ENCODE assay signal across 14 mouse cellular contexts in the genomic region with DNA sequence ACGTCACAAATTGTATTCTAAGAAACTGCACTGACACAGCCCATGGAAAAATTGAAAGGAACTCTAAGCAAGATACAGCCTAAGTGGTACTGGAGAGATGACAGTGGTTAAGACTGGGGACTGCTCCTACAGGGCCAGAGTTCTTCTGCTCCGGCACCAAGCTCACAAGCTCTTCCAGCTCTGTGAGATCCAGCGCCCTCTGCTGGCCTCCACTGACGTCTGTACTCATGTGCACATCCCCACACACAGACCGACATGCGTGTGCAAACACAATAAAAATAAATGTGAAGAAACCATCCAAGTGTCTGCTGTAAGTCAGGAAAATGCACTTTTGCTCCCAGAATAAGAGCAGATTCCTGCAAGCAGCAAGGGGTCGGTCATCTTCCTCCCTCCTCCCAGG. TPM values are rescaled to one million over a fixed set of nuclear protein-coding genes. Genes with fewer than 3 reads are reported as not detected.
DNase-seq lines count a peak whose midpoint lies in the region; ATAC-seq and TF ChIP-seq lines count a peak whose summit lies in the region.
"Had no signal": no experiment of that assay in that cellular context is flagged by ENCODE, and none has a peak within 500 bp of the region (broad histone marks: within the 10 kb centered on the region; RNA-seq: fewer than 3 reads in every experiment).

No protein-coding gene starts in this region.

- H3K9ac ChIP-seq in kidney, postnatal 0 days (ENCODE audit: low read depth, low read length), result no peak overlapping the region
- H3K9ac ChIP-seq: intestine, embryonic 15.5 days; liver, embryonic 15.5 days had no signal

- 75% methylated on average over 7 of the region's 7 CpGs for WGBS in cerebellum, adult 2 months
- 89% methylated on average over 7 of the region's 7 CpGs for WGBS in kidney, postnatal 0 days

- ATAC-seq in kidney, postnatal 0 days (replicated peaks; ENCODE audit: low FRiP score, low read depth), result no peak
- no peak for ATAC-seq in erythroblast, adult 5-6 weeks (replicated peaks; ENCODE audit: low FRiP score, poor library complexity, severe bottlenecking)
- ATAC-seq: activated CD4-positive, CD25-positive, alpha-beta regulatory T cell, adult 4 months; forebrain, embryonic 14.5 days had no signal

- no peaks in the 10 kb centered on the region for H3K36me3 ChIP-seq in kidney, postnatal 0 days (ENCODE audit: insufficient read depth, low read length)
- H3K36me3 ChIP-seq: embryonic facial prominence, embryonic 10.5 days; intestine, embryonic 15.5 days; liver, embryonic 15.5 days had no signal

- H3K4me1 ChIP-seq in cerebellum, adult 2 months (ENCODE audit: control insufficient read depth, insufficient read depth, low read length), result 0 out of 2 replicates have a peak, but pooled peaks cover 3% of the 10 kb centered on the region
- H3K4me1 ChIP-seq in kidney, postnatal 0 days (replicated peaks; ENCODE audit: insufficient read depth, low read length), result no peaks in the 10 kb centered on the region
- H3K4me1 ChIP-seq in bone marrow macrophage, adult 2 months (ENCODE audit: control insufficient read depth, insufficient read depth, low read length), result no peaks in the 10 kb centered on the region
- H3K4me1 ChIP-seq: embryonic facial prominence, embryonic 10.5 days; liver, embryonic 15.5 days had no signal

- no peak overlapping the region for H3K4me2 ChIP-seq in kidney, postnatal 0 days (ENCODE audit: low read length)
- H3K4me2 ChIP-seq: intestine, embryonic 15.5 days; liver, embryonic 15.5 days; midbrain, embryonic 11.5 days had no signal

- no peak for DNase-seq in cerebellum, adult 2 months
- no peak for DNase-seq in cerebellum, adult 9-10 months
- no peak for DNase-seq in kidney, postnatal 0 days (ENCODE audit: low spot score)
- no peak for DNase-seq in kidney, adult 18-20 months
- peak; percentile 19 for DNase-seq in A20 (ENCODE audit: low read depth, low spot score)
- DNase-seq in frontal cortex, postnatal 14 days (ENCODE audit: low spot score in 2 of 2), result no peak

- H3K4me3 ChIP-seq in cerebellum, adult 2 months (replicated peaks; ENCODE audit: insufficient read depth, low read depth, low read length), result no peak overlapping the region
- H3K4me3 ChIP-seq in kidney, postnatal 0 days (replicated peaks; ENCODE audit: low read depth, low read length), result no peak overlapping the region
- H3K4me3 ChIP-seq in bone marrow macrophage, adult 2 months (ENCODE audit: insufficient read depth, low read length), result no peak overlapping the region
- H3K4me3 ChIP-seq: embryonic facial prominence, embryonic 10.5 days; intestine, embryonic 15.5 days; liver, embryonic 15.5 days had no signal

- no peaks in the 10 kb centered on the region for H3K27me3 ChIP-seq in cerebellum, adult 2 months (ENCODE audit: control insufficient read depth, insufficient read depth, low read length)
- H3K27me3 ChIP-seq in kidney, postnatal 0 days (ENCODE audit: insufficient read depth, low read length), result no peaks in the 10 kb centered on the region
- H3K27me3 ChIP-seq: intestine, embryonic 15.5 days; liver, embryonic 15.5 days had no signal

- no peak overlapping the region for H3K27ac ChIP-seq in cerebellum, adult 2 months (ENCODE audit: insufficient read depth, low read length)
- no peak overlapping the region for H3K27ac ChIP-seq in kidney, postnatal 0 days
- H3K27ac ChIP-seq in bone marrow macrophage, adult 2 months (ENCODE audit: insufficient read depth, low read depth, low read length), result no peak overlapping the region
- H3K27ac ChIP-seq: embryonic facial prominence, embryonic 10.5 days; intestine, embryonic 15.5 days; liver, embryonic 15.5 days had no signal

- no peak for TF ChIP-seq POLR2A in cerebellum, adult 2 months (IDR thresholded peaks at IDR 0.05; ENCODE audit: borderline replicate concordance, insufficient read depth, low read length)
- TF ChIP-seq POLR2A in bone marrow macrophage, adult 2 months (IDR thresholded peaks at IDR 0.05; ENCODE audit: borderline replicate concordance, low read depth, low read length), result no peak

- no peaks in the 10 kb centered on the region for H3K9me3 ChIP-seq in kidney, postnatal 0 days (replicated peaks; ENCODE audit: low read length)
- H3K9me3 ChIP-seq: intestine, embryonic 15.5 days; liver, embryonic 15.5 days had no signal

- TF ChIP-seq CTCF in cerebellum, adult 2 months (IDR thresholded peaks at IDR 0.05; ENCODE audit: borderline replicate concordance, insufficient read depth, low read depth, low read length), result 0 out of 2 replicates have a peak, but pooled peaks have one; percentile 13
- peak; percentile 33; the same call in 1 of the 2 replicates for TF ChIP-seq CTCF in kidney, postnatal 0 days (IDR thresholded peaks at IDR 0.05; ENCODE audit: low read depth)
- TF ChIP-seq CTCF in bone marrow macrophage, adult 2 months (IDR thresholded peaks at IDR 0.05; ENCODE audit: low read depth, low read length), result 0 out of 2 replicates have a peak, but pooled peaks have one; percentile 23

RNA-seq across cellular contexts. Expression of gene Zfp703, which starts 38.1 kb away (rescaled TPM):
- 28.6 and 32.7 TPM in 2 replicates for polyA plus RNA-seq in cerebellum, adult 2 months (2012; rRNA removed)
- polyA plus RNA-seq in kidney, postnatal 0 days (2015; fragmentation: Nextera tagmentation; extraction: Ambion mirVana), result 10.2 and 11.3 TPM in 2 replicates
- polyA plus RNA-seq in bone marrow macrophage, adult 2 months (2012; ENCODE audit: insufficient read depth, insufficient read length, missing spikeins), result 45.3 and 52.7 TPM in 2 replicates
- 4.8 and 8.6 TPM in 2 replicates for total RNA-seq in erythroblast, adult 5-6 weeks (2015; ENCODE audit: low replicate concordance)
- 0.56 and 1.2 TPM in 2 replicates for total RNA-seq in erythroblast, adult 5-6 weeks (2017; ENCODE audit: low replicate concordance)
